Mouse (Mus musculus) erythroblast, adult 5-6 weeks (primary cell): Measurements from ENCODE around the gene Sh3gl1. TPM values are rescaled to one million over a fixed set of nuclear protein-coding genes. Genes with fewer than 3 reads are reported as not detected.

Experiments
- ATAC-seq: replicated peaks from 2 replicates; pipeline ENCODE4 v1.8.0; 2016; ENCODE audit warnings: moderate number of reproducible peaks, mild to moderate bottlenecking, moderate TSS enrichment, inconsistent platforms; ENCODE audit not compliant: poor library complexity, low FRiP score, severe bottlenecking
- total RNA-seq, 2 experiments: library from RNA; stranded (forward) in 1 of 2; stranded (reverse) in 1 of 2; fragments of 150-400 nt in 1 of 2; fragments of 200-764, 138-1000 nt in 1 of 2; gene quantifications; 2 replicates each; pipeline versions ENCODE4 v1.2.3 to v1.2.4; 2015 to 2017; ENCODE audit warnings: low replicate concordance in 2 of 2

The Sh3gl1 gene
- total RNA-seq, 2 experiments from 2014 or later, result 7.5 to 11.4 TPM

- no peak for ATAC-seq
Observed at GRCm38 (mm10) chr17:56005415-56006061, 30.9 kb downstream of the Sh3gl1 start, which contains the start of the genes Stap2 and Mpnd. Stap2 (minus strand) TSS chr17:56005584. Mpnd (plus strand) TSS chr17:56005711.

- ATAC-seq, result no peak
Observed at GRCm38 (mm10) chr17:56003000-56003399, 33.4 kb downstream of the Sh3gl1 start.

- no peak for ATAC-seq
Observed at GRCm38 (mm10) chr17:55999794-56000499, 36.5 kb downstream of the Sh3gl1 start.

- ATAC-seq, result no peak
Observed at GRCm38 (mm10) chr17:55996007-55996406, 40.4 kb downstream of the Sh3gl1 start.

GRCm38 (mm10) chr17:55990278-55990898, 46.0 kb downstream of the Sh3gl1 start:
- no peak for ATAC-seq

GRCm38 (mm10) chr17:55986030-55986961, 50.1 kb downstream of the Sh3gl1 start, which contains the start of gene Fsd1:
Fsd1 (plus strand) TSS chr17:55986509.
- no peak for ATAC-seq

GRCm38 (mm10) chr17:55977301-55977700, 59.1 kb downstream of the Sh3gl1 start:
- ATAC-seq, result no peak

GRCm38 (mm10) chr17:55976255-55976862, 60.1 kb downstream of the Sh3gl1 start:
- 0 out of 2 replicates have a peak, but pooled peaks have one; percentile 47 for ATAC-seq

GRCm38 (mm10) chr17:55971453-55971852, 65.0 kb downstream of the Sh3gl1 start:
- ATAC-seq, result no peak

- ATAC-seq, result no peak
Observed at GRCm38 (mm10) chr17:55969966-55970891, 66.2 kb downstream of the Sh3gl1 start, which contains the start of gene Shd. Shd (plus strand) TSS chr17:55970467.

- no peak for ATAC-seq
Observed at GRCm38 (mm10) chr17:55969560-55969959, 66.9 kb downstream of the Sh3gl1 start.

- ATAC-seq, result no peak
Observed at GRCm38 (mm10) chr17:55968210-55968609, 68.2 kb downstream of the Sh3gl1 start.

GRCm38 (mm10) chr17:55967186-55967585, 69.2 kb downstream of the Sh3gl1 start:
- ATAC-seq, result no peak

Other genes with a start within 250 kb of the Sh3gl1 start
- gene Zfp119a, start 157.7 kb downstream of the Sh3gl1 start, total RNA-seq (2015; ENCODE audit: low replicate concordance), result 4.6 TPM in 1 of 2 replicates, not detected in the other
- 1.1 TPM in 1 of 2 replicates, not detected in the other for gene Zfp119a, start 157.7 kb downstream of the Sh3gl1 start, total RNA-seq (2017; ENCODE audit: low replicate concordance)
- 7.5 and 15.9 TPM in 2 replicates for gene Zfp959, start 144.5 kb downstream of the Sh3gl1 start, total RNA-seq (2015; ENCODE audit: low replicate concordance)
- gene Zfp959, start 144.5 kb downstream of the Sh3gl1 start, total RNA-seq (2017; ENCODE audit: low replicate concordance), result 1.4 and 6.3 TPM in 2 replicates
- gene Zfp119b, start 87.1 kb downstream of the Sh3gl1 start, total RNA-seq (2015; ENCODE audit: low replicate concordance), result 2.9 TPM in 1 of 2 replicates, not detected in the other
- 2.6 and 5.0 TPM in 2 replicates for gene Zfp119b, start 87.1 kb downstream of the Sh3gl1 start, total RNA-seq (2017; ENCODE audit: low replicate concordance)
- gene Ebi3, start 84.0 kb downstream of the Sh3gl1 start, total RNA-seq (2015; ENCODE audit: low replicate concordance), result 6.1 and 9.4 TPM in 2 replicates
- 4.9 and 5.4 TPM in 2 replicates for gene Ebi3, start 84.0 kb downstream of the Sh3gl1 start, total RNA-seq (2017; ENCODE audit: low replicate concordance)
- gene Yju2, start 77.5 kb downstream of the Sh3gl1 start, total RNA-seq (2015; ENCODE audit: low replicate concordance), result 1.0 and 14.0 TPM in 2 replicates
- gene Yju2, start 77.5 kb downstream of the Sh3gl1 start, total RNA-seq (2017; ENCODE audit: low replicate concordance), result 5.7 and 10.5 TPM in 2 replicates
- not detected in 2 replicates for gene Shd, start 66.2 kb downstream of the Sh3gl1 start, total RNA-seq (2015; ENCODE audit: low replicate concordance)
- gene Shd, start 66.2 kb downstream of the Sh3gl1 start, total RNA-seq (2017; ENCODE audit: low replicate concordance), result not detected in 2 replicates
- gene Fsd1, start 50.1 kb downstream of the Sh3gl1 start, total RNA-seq (2015; ENCODE audit: low replicate concordance), result not detected in 2 replicates
- not detected in 2 replicates for gene Fsd1, start 50.1 kb downstream of the Sh3gl1 start, total RNA-seq (2017; ENCODE audit: low replicate concordance)
- gene Stap2, start 31.1 kb downstream of the Sh3gl1 start, total RNA-seq (2015; ENCODE audit: low replicate concordance), result not detected in 2 replicates
- gene Stap2, start 31.1 kb downstream of the Sh3gl1 start, total RNA-seq (2017; ENCODE audit: low replicate concordance), result 1.3 TPM in 1 of 2 replicates, not detected in the other
- 3.3 and 5.4 TPM in 2 replicates for gene Mpnd, start 30.9 kb downstream of the Sh3gl1 start, total RNA-seq (2015; ENCODE audit: low replicate concordance)
- 6.1 and 7.8 TPM in 2 replicates for gene Mpnd, start 30.9 kb downstream of the Sh3gl1 start, total RNA-seq (2017; ENCODE audit: low replicate concordance)
- 6.1 and 16.3 TPM in 2 replicates for gene Chaf1a, start 3.8 kb upstream of the Sh3gl1 start, total RNA-seq (2015; ENCODE audit: low replicate concordance)
- gene Chaf1a, start 3.8 kb upstream of the Sh3gl1 start, total RNA-seq (2017; ENCODE audit: low replicate concordance), result 18.5 and 25.2 TPM in 2 replicates
- 3.1 and 3.6 TPM in 2 replicates for gene Ubxn6, start 38.4 kb upstream of the Sh3gl1 start, total RNA-seq (2015; ENCODE audit: low replicate concordance)
- gene Ubxn6, start 38.4 kb upstream of the Sh3gl1 start, total RNA-seq (2017; ENCODE audit: low replicate concordance), result 5.3 and 15.2 TPM in 2 replicates
- gene Hdgfl2, start 43.0 kb upstream of the Sh3gl1 start, total RNA-seq (2015; ENCODE audit: low replicate concordance), result 20.0 and 61.4 TPM in 2 replicates
- 46.6 and 75.3 TPM in 2 replicates for gene Hdgfl2, start 43.0 kb upstream of the Sh3gl1 start, total RNA-seq (2017; ENCODE audit: low replicate concordance)
- not detected in 2 replicates for gene Plin4, start 73.2 kb upstream of the Sh3gl1 start, total RNA-seq (2015; ENCODE audit: low replicate concordance)
- not detected in 2 replicates for gene Plin4, start 73.2 kb upstream of the Sh3gl1 start, total RNA-seq (2017; ENCODE audit: low replicate concordance)
- gene Plin5, start 81.0 kb upstream of the Sh3gl1 start, total RNA-seq (2015; ENCODE audit: low replicate concordance), result 0.58 TPM in 1 of 2 replicates, not detected in the other
- 0.60 and 0.98 TPM in 2 replicates for gene Plin5, start 81.0 kb upstream of the Sh3gl1 start, total RNA-seq (2017; ENCODE audit: low replicate concordance)
- gene Lrg1, start 85.4 kb upstream of the Sh3gl1 start, total RNA-seq (2015; ENCODE audit: low replicate concordance), result 6.7 and 9.4 TPM in 2 replicates
- 4.5 and 11.8 TPM in 2 replicates for gene Lrg1, start 85.4 kb upstream of the Sh3gl1 start, total RNA-seq (2017; ENCODE audit: low replicate concordance)
- 0.19 TPM in 1 of 2 replicates, not detected in the other for gene Sema6b, start 103.7 kb upstream of the Sh3gl1 start, total RNA-seq (2015; ENCODE audit: low replicate concordance)
- gene Sema6b, start 103.7 kb upstream of the Sh3gl1 start, total RNA-seq (2017; ENCODE audit: low replicate concordance), result 0.56 and 1.4 TPM in 2 replicates
- gene Tnfaip8l1, start 125.8 kb upstream of the Sh3gl1 start, total RNA-seq (2015; ENCODE audit: low replicate concordance), result 0.38 and 0.84 TPM in 2 replicates
- gene Tnfaip8l1, start 125.8 kb upstream of the Sh3gl1 start, total RNA-seq (2017; ENCODE audit: low replicate concordance), result 0.28 TPM in 1 of 2 replicates, not detected in the other
- gene Mydgf, start 147.3 kb upstream of the Sh3gl1 start, total RNA-seq (2015; ENCODE audit: low replicate concordance), result 7.9 and 20.5 TPM in 2 replicates
- gene Mydgf, start 147.3 kb upstream of the Sh3gl1 start, total RNA-seq (2017; ENCODE audit: low replicate concordance), result 12.0 and 14.9 TPM in 2 replicates
- gene Dpp9, start 182.3 kb upstream of the Sh3gl1 start, total RNA-seq (2015; ENCODE audit: low replicate concordance), result 9.8 and 11.5 TPM in 2 replicates
- gene Dpp9, start 182.3 kb upstream of the Sh3gl1 start, total RNA-seq (2017; ENCODE audit: low replicate concordance), result 5.2 TPM in 2 replicates
- gene Fem1a, start 220.2 kb upstream of the Sh3gl1 start, total RNA-seq (2015; ENCODE audit: low replicate concordance), result 2.7 TPM in 2 replicates
- gene Fem1a, start 220.2 kb upstream of the Sh3gl1 start, total RNA-seq (2017; ENCODE audit: low replicate concordance), result 4.9 and 5.3 TPM in 2 replicates
- gene Ticam1, start 240.2 kb upstream of the Sh3gl1 start, total RNA-seq (2015; ENCODE audit: low replicate concordance), result 2.5 and 5.0 TPM in 2 replicates
- 1.3 and 2.8 TPM in 2 replicates for gene Ticam1, start 240.2 kb upstream of the Sh3gl1 start, total RNA-seq (2017; ENCODE audit: low replicate concordance)